Mouse (Mus musculus): ENCODE data around the gene Ankrd11. TPM values are rescaled to one million over a fixed set of nuclear protein-coding genes. Genes with fewer than 3 reads are reported as not detected.
A peak's percentile ranks its signal among the peaks of the same experiment; 100 is the strongest.

The Ankrd11 gene
- total RNA-seq, 2 experiments from 2014 or later: 83.6 to 84.5 TPM

DNA sequence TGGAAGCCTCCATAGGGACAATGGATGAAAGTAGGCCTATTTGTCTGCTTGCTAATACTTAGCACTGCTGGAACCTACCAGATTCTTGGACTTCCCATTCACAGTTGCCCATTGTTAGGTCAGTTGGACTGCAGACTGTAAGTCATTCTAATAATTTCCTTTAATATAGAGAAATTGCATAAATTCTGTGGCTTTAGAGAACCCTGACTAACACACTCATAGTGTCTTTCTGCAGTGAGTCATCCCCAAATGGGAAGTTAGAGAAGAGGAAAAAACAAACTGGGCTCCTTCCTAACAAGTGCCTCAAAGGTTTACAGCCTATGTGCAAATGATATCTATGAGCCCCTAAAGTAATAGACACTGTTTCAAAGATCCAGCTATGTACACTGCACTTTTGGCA, 108.1 kb downstream of the Ankrd11 start:
- intact Hi-C loops (cut with DNase I): no loop called here
- no peak for DNase-seq

DNA sequence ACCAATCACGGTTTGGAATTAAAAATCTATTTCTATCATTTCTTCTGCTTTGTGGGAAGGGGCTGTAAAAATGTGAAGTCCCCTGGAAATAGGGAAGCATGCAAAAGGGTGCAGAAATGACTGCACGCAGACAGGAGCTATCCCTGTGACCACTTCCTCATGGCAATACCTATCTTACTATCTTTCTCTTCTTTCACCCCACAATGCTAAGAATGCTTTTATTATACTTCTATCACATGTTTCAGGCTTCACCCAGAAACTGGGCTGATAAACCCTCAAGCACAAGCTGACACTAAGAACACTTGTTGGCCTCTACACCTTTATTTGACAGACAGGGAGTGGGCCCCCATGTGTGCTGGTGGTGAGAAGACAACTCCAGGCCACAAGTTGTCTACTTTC, 109.5 kb downstream of the Ankrd11 start:
- DNase-seq: no peak
- intact Hi-C loops (cut with DNase I): no loop called here

DNA sequence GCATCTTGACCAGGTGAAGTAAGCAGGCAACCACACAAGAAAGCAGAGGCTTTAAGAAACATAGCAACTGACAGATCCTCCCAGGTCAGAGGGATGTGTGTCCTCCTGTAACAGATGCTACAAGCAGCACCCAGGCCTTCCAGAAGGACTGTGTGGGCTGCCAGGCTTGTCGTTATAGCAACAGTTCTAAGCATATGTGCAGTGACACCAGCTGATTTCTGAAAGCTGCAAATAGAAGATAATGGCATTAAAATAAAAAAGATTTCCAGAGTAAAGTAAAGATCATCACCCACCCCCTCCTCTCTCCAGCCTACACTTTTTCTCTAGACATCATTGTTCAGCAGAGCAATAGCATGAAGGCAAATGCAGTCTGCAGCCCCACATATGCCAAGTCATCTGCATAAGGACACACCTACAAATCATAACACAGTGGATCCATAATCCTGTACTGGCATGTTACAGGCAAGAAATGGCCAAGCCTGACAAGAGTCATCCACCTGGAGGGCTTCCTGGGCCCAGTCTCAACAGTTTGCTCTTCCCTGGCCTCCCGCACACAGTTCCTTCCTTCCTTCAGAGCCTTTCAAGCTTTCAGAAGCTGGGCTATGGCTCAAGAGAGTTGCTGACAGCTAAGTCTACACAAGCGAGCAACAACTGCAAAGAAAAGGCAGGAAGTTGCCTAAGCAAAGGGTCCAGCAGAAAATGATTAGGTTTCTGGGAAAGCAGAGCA, 110.1 kb downstream of the Ankrd11 start:
- intact Hi-C loops (cut with DNase I): no loop called here
- peak in 1 of 2 experiments; percentile 18 for DNase-seq

DNA sequence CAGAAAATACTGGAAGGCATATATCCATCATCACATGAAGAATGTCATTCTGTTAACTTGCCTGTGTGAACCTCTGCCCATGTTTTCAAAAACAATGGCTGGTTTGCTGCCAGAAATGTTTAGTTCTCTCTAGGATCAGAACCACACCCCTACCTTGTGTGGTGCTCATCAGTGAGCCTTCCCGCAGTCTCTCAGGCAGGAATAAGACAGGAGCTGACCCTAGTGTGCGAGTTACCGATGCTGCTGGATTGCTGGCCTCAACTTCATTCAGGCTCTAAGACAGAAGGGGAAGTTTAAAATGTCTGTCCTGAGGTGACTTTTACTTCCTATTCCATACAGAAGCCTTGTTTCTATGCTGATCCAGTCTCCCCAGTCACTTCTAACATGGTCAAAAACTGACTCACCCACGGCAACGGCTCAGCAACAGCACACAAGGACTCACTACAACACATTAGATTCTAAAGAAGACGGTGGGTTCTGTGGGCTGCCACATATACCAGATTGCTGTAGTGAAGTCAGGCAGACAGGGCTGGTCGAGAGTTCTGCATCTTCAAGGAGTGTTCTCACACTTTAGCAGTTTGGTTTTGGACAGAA, 113.3 kb downstream of the Ankrd11 start:
- intact Hi-C loops (cut with DNase I): no loop called here
- no peak for DNase-seq

DNA sequence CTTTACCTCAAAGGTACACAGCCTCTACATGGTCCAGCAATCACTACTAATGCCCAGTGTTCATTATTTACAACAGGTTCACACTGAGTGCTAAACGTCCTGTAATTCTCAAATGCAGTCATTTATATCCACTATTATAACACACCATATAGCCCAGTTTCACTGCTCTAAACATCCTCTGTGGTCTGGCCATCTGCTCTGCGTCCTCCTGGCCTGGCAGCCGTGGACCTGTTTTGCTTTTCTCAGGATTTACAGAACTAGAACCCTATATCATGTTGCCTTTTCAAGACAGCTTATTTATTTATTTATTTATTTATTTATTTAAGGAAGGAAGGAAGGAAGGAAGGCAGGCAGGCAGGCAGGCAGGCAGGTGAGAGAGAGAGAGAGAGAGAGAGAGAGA, 114.2 kb downstream of the Ankrd11 start:
- intact Hi-C loops (cut with DNase I): no loop called here
- DNase-seq: no peak

DNA sequence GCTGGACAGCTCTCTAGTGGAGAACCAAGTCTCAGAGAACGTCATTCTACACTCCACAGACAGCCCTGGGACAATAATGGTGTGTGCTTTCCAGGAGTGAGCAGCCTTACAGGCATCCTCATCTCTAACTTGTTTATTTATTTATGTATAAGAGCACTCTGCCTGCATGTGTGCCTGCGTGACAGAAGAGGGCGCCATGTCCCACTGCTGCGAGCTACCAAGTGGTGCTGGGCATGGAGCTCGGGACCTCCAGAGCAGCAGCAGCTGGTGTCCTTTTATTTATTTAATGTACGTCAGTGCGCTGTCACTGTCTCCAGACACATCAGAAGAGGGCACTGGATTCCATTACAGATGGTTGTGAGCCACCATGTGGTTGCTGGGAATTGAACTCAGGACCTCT, 115.3 kb downstream of the Ankrd11 start:
- no peak for DNase-seq
- intact Hi-C loops (cut with DNase I): no loop called here

DNA sequence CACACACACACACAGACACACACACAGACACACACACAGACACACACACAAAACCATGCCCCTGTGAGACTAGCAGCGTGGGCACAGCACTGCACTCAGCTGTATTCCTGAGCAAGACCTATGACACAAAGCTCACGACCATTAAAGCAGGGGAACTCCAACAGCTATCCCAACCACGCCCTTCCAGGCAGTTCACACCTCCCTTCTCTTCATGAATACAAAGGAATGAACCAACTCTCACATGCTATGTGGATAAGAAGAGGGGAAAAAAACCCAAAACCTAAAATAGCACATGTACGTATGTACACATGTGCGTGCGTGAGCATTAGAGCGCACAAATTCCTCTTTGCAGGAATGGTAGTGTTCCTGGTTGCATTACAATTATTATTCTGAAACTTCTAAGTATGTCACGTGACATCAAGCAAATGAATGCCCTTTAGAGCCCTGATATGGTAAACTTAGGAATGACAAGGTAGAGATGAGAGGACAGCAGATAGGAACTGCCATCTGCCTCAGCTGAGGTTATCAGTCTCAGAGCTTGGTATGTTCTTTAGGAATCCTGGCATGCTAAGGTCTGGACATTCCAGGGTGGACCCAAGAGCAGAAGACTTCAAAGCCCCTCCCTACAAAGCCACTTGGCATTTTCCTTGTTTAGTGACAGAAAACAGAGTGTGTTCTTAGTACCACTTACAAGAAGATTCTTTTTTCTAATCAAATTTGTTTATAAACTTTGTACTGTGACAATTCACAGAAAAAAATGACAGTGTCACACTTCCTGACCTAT, 115.9 kb downstream of the Ankrd11 start:
- intact Hi-C loops (cut with DNase I): no loop called here
- DNase-seq: no peak

DNA sequence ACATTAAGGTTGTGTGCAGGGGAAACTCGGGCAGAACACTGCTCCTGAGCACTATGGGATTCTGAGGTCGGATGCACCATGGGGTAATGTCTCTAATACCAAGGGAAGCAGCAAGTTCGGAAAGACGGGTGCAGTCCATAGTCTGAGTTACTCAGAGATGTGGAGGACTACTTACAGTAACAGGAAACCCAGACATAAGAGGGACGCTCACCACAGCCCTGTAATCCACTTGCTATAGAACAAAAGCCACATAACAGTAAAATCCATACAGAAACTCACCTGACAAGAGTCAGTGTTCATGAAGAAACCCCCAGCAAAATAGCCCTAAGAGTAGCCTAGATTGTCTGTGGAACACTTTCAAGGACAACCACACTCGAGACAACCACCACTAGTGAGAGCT, 118.0 kb downstream of the Ankrd11 start:
- intact Hi-C loops (cut with DNase I): no loop called here
- no peak for DNase-seq

DNA sequence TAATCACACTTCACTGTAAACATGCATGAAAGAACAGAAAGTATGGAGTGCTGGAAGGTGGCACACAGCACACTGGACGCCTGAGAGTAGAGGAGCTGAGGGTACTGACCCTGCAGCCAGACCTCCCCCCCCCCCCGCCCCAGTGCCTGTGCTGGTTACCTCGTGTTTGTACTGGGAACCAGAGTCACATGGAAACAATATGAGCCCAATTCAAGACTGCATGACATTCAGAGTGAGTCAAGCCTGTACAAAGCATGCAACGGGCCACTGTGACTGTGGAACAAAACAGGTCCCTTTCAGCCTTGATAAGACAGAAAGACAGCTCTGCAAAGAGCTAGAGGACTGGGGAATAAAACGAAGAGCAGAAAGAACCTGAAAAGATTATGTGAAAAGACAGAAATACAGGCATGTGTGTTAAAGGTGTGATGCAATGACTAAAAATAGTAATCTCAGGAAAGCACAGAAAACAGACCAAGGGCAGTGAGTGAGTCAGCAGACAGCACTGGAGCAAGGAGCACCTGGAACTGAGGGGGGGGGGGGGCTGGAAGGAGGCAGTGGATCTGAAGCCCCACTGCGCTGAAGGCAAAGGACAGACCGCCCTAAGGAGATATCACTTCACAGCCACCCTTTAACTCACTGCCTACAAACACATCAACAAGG, 118.5 kb downstream of the Ankrd11 start:
- no peak for DNase-seq
- intact Hi-C loops (cut with DNase I): no loop called here

DNA sequence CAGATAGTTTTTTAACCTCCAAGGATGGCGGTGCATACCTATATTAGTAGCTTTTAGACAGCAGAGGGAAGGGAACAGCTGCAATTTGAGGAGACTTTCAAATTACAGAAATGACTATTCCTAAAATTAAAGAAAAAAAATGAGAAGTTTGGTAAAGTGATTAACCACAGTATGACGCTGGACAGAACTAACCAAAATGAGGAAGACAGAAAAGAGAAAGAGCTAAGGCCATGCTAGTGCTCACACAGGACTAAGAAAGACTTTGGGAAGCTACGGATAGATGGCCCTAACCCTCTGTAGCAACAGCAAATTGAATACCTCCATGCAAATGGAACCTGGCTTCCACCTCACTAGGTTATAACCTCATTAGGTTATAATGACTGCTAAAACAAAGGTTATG, 119.1 kb downstream of the Ankrd11 start:
- intact Hi-C loops (cut with DNase I): no loop called here
- DNase-seq: no peak

DNA sequence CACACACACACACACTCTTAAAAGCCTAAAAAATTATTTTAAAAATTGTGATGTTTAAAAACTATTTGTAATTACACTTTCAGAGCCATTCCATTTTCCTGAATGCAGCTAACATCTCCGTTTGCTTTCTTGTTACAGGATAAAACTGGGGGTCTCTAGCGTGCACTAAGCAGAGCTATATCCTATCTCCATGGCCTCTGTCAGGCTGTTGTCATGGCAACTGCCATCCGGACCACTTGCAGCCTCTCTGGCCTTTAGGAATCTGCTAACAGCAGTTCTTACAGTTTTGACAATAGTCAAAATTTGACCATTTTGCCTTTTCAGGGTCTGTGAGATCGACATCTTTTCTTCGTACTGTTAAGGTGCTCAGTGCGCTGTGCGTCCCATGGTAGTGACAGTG, 121.2 kb downstream of the Ankrd11 start:
- intact Hi-C loops (cut with DNase I): no loop called here
- DNase-seq: no peak

DNA sequence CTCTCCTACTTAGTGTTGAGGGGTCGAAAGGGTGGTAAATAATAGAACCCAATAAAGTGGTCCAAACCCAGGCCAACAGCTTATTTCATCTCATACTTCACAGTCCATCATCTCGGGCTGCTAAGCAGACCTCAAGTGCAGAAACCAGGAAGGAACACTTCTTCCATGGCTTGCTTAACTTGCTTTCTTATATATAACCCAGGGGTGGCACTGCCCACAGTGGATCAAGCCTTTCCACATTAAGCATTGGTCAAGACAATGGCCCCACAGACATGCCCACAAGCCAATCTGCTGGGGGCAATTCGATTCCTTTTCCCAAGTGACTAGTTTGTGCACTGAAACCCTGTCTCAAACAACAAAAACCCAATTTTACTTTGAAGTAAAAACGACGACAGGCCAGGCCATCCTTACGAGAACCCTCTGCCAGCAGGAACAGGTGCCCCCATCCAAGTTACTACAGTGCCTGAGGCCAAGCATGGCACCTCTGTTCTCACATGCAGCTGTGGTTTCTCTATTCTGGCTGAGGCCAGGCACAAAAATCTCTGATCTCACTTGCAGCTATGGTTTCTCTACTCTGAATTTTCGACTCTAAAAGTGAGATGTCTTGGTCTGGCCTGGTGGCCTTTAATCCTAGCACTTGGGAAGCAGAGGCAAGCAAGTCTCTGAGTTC, 123.5 kb downstream of the Ankrd11 start:
- intact Hi-C loops (cut with DNase I): no loop called here
- no peak for DNase-seq

DNA sequence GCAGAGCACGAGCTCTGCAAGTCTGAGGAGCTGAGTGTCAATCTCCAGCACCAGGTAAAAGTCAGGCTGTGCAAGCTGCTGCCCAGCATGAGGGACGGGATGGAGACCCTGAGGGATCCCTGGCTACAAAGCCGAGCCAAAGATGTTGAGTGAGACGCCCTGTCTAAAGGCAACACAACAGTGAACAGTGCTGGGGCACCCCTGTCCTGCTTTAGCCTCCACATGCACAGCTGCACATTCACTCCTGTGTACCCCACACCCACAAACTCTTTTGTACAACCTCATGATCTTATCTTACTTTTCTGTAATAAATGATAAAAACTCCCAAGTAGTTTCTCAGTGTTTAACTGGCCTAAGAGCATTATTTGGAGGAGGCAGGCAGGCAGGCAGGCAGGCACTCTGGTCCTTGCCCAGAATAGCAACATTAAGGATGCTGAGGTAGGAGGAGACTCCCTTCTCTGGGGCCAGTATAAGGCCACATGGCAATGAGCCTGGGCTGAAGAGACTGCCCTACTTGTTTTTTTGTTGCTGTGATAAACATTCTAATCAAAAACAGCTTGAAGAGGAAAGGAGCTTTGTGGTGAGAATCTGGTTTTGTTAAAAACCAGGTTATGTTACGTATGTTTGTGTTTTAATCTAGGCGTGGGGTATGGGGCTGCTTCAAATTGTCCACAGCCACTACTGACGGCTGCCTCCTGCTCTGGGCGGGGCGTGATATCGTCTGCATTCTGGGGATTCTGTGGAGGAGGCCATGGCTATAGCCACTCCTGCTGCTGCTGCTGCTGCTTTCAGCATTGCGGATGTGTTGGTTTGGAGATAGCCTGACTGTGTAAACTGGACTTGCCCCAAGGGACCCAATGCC, 124.3 kb downstream of the Ankrd11 start:
- intact Hi-C loops (cut with DNase I): no loop called here

DNA sequence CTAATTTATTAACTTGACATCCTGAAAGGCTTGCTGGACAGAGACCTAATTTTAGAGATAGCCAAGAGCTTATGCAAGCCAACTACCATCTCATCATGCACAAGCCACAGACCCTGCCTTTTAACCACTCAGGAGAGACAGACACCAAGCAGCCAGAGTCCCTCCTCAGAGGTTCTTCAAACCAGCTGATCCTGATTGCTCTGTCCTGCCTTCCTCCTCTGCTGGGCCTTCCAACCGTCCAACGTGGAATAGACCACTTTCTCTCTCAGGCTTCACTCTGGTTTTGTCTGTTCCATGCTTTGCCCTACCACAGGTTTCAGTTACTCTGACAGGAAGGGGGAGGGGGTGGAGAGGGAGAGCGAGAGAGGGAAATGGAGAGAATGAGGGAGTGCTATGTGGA, 125.3 kb downstream of the Ankrd11 start:
- no peak for DNase-seq
- intact Hi-C loops (cut with DNase I): no loop called here

More for the DNA sequence above, 124.3 kb downstream of the Ankrd11 start:
- DNase-seq: peak; percentile 77 to 78

DNA sequence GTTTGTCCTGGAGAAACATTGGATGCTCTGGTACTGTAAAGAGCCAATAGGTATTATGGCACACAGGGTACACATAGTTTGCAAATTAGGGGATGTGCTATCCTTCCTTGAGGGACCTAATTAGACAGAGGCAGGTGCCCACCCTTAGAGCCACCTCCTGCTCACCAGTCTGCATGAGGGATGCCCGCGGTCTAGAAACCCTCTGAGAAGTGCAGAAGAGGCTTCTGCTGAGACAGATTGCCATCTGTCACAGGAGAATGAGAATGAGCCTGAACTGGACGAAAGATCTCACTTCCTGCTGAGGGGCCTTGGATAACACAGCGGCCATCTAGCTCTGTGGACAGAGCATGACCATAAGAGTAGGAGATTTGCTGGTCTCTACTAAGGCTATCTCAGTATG, 129.2 kb downstream of the Ankrd11 start:
- intact Hi-C loops (cut with DNase I): no loop called here
- no peak for DNase-seq

DNA sequence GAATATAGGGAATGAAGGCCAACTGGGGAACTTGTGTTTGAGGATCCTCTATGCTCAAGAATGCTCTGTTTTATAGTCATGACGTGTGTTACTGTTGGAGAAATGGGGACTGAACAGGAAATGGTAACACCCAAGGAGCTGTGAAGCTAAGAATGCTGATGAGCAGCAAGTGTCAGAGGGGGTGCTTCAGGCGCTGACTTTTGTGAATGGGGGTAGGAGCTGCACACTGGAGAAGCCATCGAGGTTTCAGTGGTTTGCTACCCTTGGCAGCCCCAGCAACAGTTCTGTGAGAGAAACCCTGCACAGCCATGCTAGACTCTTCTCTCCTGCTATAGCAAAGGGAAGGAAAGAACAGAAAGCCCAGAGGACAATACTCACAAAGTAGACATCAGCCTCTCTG, 129.9 kb downstream of the Ankrd11 start:
- intact Hi-C loops (cut with DNase I): no loop called here
- no peak for DNase-seq

DNA sequence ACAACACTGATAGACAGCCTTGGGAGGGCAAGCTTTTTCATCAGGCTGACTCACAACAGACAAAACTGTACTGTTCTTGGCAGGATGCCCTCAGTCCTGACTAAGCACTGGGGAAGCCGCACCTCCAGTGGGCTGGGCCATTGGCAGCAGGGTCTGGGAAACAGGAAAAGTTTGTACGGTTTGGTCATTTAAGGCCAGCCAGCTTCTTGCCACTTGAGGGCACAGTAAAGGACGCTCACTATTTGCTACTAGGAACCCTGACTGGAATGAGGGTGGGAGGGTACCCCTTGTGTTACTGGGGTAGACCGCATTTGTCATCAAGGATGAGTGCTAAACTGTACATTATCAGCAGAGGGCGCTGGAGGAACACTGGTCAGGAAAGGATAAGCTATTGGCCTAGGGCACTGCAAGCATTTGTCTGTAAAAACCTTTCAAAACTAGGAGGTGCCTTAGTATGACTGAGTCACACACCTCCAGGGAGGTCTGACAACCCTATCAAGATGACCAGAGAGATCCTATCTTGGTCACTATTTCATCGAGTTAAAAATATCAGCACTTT, 135.5 kb downstream of the Ankrd11 start:
- DNase-seq: peak; percentile 96 to 97
- intact Hi-C loops (cut with DNase I): loop anchor here (1.0 to 10.0 kb wide), 4 partner anchors 72 to 288 kb away; partner anchors contain the start of gene Ankrd11

DNA sequence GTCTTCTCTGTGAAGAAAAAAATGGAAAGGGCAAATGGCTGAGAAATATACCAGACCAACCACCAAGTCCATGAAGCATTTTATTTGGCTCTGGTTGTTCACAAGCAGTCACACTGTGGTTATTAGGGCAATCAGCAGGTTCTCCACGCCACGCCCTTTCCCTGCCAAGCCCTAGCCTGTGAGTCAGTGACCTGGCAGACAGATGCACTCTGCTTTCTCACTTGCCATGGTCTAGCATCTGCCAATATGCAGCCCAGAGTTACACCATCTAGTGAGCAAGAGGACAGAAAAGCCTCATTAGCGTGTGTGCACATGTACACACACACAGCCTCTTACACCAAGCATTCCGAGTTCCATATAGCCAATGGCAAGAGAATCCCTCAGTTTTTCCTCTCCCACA, 136.7 kb downstream of the Ankrd11 start:
- DNase-seq: peak; percentile 47 to 60
- intact Hi-C loops (cut with DNase I): loop anchor here (10.0 kb wide), 1 partner anchor 289 kb away; no protein-coding TSS in a partner anchor

DNA sequence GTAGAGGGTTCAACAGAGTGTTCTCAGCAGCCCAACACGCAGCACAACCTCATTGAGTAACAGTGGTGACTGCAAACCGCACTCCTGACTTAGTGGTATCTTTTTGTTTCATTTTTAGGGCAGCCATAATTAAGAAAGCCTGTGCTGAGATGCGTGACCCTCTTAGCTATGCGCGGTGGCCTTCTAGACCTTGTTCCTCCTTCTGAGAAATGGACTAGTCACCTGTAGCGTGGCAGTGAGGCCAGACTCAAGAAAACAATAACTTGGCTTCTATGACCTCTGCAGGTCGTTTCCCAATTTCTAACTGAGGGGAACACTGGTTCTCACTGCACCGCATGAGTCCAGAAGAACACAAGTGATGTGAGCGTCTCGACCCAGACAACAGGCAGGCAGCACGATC, 137.6 kb downstream of the Ankrd11 start:
- intact Hi-C loops (cut with DNase I): loop anchor here (10.0 kb wide), 1 partner anchor 290 kb away; no protein-coding TSS in a partner anchor
- no peak for DNase-seq

Data from heart, postnatal 10 days (tissue).